Mouse (Mus musculus) urinary bladder, postnatal 25 days (tissue): Measurements from ENCODE around the gene Mrpl52.

Experiments
- DNase-seq: peaks from one replicate; pipeline ENCODE4 v3.0.0; 2022; ENCODE audit warnings: low spot score

The Mrpl52 gene

DNA sequence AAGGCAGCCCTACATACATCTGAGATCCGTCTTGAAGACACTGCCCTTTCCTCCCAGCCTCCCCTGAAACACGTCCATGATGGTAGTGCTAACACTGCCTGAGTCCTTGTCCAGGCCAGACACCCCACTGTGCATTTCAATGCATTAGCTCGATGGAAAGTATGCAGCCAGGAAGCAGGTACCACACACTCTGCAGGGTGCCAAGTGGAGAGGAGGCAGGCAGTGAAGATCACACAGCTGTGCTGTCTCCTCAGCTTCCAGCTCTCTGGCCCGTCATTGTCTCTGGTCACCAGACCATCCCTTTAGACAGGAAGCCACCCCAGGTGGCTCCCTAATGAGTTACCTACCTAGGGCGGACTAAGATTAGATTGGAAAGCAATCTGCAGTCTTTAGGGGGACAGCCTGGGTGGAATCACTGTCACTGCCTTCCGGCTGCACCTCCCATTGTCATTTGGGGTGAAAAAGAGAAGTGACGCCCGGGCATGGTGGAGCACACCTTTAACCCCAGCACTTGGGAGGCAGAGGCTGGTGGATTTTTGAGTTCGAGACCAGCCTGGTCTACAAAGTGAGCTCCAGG lies 14.6 kb upstream of the Mrpl52 start:
- DNase-seq: no peak

DNA sequence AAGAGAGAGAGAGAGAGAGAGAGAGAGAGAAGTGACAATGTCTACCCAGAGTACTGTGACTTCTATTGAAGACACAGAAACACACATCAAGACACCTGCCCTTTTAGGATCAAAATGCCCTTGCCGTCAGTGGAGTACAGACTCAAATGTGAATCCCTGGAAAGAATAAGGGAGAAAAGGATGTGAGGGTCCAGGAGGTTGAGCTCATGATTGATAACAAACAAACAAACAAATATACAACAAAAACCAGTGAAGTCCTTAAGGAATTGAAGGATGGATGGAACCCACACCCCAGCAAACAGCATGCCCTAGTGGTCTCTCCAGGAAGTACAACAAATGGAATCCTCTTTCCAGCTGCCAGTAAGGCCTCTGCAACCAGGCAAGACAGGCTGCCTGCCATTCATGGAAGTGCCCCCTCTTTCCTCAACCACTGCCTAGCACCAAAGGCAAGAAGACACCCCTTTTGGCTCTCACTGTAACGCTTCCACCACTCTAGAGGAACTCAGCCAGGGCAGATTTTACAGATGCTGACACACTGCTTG lies 14.0 kb upstream of the Mrpl52 start:
- DNase-seq: peak; percentile 51

DNA sequence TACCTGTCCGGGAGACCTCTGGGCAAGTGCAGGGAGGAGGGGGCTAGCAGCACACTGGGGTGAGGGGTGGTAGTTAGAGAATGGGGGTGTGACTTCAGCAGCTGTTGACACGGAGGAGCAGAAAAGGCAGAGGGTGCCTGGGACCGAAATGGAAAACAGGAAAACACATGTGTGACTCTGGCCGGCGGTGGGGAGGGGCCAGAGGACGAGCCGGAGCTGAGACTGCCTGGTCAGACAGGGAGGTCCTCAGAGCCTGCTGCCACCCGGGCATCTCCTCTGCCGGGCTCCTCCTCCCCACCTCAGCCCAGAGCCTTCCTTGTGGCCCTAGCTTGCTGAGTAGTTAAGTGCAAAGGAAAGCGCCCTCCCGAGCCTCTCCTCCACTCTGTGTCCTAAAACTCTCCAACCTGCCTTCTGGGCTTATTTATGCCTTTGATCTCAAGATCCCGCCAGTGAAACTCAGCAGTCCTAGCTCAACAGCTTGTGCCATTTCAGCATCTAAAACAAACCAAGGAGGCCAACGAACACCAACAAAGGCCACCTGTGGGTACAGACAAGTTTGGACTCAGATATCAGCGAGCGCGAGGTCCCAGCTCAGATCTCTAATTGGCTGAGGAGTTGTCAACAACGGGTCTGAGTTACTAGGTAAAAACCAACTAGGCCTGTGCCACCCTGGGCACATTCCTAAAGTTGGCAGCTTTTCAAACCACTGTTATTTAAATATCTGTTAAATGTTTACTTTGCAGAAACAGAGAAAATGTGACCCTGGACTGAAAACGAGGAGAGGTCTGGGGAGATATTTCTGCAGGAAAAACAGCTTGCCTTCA lies 12.6 kb upstream of the Mrpl52 start:
- DNase-seq: no peak

DNA sequence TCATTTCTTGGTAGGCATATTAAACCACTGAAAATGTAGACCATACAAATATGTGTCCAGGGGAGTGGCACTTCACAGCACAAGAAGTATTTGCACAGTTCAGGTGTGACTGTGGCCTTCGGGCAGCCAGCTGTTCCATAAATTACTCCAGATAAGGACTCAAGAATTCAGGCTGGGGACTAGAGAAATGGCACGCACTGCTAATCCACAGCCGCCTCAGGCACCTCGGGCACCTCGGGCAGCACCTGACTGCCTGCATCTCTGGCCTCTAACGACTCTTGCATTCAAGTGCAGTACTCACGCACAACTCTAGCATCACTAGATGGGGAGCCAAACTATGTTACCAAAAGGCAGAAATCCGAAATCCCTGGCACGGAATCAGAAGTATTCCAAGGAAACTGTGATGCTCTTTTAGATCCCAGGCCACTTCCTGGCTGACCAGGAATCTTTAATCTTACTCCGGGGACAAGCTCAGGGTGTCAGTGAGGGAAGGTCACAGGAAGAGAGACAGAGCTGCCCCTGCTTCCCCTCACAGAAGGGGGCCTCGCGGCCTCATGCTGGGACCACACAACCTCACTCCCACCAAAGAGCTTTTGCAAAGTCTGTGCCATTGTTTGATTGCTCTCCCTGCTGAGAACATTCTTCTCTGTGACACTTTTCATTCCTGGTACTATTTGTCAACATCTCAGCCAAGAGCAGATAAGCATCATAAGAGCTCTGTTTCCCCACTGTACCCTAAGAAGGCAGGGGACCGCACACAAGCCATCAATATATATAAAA lies 11.3 kb upstream of the Mrpl52 start:
- DNase-seq: no peak

DNA sequence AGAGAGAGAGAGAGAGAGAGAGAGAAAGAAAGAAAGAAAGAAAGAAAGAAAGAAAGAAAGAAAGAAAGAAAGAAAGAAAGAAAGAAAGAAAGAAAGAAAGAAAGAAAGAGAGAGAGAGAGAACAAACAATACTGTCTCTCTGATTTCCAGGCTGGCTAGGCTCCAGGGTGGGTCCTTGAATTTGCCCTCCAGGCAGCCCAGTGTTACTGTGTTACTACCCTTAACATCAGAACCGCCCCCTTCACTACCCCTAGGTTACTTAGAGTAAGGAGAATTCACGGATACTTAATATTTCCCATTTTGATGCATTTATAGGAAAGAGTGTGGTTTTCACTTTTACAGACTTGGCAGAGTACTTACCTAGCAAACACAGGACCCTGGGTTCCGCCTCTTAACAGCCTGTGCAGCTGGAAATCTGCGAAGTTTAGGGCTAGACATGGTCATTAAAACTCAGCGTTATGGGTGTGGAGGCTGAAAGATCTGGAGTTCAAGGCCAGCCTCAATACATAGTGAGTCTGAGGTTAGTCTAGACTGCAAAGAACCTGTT lies 10.4 kb upstream of the Mrpl52 start:
- no peak for DNase-seq

DNA sequence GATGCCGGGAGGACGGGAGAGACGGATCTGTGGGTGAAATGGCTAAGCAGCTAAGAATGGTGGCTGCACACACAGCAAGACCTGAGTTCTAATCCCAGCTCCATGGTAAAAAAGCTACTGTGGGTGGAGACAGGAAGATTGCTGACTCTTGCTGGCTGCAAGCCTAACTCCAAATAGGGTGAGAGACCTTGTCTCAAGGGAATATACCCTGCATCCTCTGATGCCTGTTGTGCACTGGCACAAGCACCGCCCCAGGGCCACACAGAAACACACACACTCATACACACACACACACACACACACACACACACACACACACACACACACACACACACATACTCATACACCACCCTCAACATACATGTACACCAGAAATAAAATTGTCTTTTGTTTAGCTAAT lies 9.9 kb upstream of the Mrpl52 start:
- no peak for DNase-seq

DNA sequence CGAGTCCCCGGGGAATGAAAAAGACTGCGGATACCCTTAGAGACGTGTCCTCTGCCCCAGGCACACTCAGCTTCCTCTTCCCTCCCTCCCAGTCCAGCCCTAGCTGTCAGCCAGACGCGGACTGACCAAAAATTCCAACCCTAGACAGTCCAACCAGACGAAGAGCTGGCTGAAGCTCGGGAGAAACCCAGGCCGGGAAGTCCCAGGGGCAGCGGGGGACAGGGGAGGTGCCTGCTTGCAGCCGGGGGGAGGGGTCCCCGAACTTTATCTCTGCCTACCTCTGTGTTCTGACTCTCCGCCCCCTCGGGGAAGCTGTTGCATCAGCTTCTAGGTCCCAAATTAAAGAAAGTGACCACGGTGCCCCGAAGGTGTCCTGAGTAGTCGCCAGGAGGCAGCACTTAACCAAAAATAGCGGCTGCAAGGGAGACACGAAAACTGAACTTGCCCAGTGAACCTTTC lies 9.1 kb upstream of the Mrpl52 start, which contains the start of gene Slc7a7:
TSS of gene Slc7a7 (minus strand) at position 158 of the 459 bp plus-strand sequence.
- DNase-seq: no peak

DNA sequence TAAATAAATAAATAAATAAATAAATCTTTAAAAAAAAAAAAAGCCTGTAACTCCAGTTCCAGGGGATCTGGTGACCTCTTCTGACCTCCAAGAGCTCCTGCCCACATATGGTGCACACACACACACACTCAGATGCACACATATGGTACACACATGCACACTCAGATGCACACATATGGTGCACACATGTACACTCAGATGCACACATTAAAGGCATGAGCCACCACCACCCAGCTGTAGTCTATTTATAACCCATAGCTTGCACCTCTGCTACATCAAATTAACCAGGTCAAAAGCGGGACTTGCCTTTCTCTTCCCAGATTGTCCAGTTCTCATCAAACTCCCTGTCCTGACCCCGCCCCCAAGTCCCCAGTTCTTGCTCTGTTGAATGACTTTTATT lies 5.7 kb upstream of the Mrpl52 start:
- DNase-seq: no peak

DNA sequence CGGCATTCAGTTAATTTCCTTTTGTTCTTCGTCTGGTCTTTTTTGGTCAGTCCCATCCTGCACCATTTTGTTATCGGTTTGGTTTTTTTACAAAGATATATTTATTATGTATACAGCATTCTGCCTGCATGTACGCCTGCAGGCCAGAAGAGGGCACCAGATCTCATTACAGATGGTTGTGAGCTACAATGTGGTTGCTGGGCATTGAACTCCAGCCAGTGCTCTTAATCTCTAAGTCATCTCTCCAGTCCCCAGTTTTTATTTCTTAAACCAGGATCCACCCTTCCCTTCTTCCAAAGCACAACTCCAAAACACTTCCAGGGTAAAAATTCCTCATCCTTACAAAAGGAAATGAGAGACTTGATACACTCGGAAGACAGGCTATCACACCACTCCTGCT lies 3.3 kb upstream of the Mrpl52 start:
- no peak for DNase-seq

DNA sequence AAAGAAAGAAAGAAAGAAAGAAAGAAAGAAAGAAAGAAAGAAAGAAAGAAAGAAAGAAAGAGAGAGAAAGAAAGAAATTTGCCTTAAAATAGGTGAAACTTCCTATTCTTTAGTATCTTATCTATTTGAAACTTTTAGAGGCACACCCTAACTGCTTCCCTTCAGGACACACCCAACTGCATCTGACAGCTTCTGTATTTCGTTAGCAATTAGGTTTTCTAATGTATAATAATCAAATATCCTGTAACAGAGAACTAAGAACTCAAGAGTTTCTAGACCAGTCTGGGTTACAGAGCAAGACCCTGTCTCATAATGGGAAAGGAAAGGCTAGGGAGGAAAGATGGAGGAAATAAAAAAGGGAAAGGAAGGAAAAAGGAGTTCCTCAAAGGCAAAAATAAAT lies 2.1 kb upstream of the Mrpl52 start:
- no peak for DNase-seq

DNA sequence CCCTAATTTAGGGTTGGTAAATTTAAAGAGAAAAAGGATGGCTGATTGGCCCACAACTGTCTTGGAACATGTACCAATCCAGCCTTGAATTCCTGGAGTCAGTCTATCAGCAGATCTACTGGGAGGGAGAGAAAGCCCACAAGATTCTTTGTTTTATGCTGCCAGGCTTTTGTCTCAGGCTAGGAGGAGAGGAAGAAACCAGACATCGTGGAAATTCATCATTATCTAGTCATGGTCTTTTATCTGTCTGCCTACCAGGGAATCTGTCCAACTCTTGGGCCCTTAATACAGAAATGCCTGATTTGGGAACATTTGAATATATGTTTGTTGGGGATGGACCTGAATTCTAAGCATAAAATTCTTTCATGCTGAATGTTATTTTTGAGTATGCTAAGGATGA lies 1.2 kb upstream of the Mrpl52 start:
- no peak for DNase-seq

DNA sequence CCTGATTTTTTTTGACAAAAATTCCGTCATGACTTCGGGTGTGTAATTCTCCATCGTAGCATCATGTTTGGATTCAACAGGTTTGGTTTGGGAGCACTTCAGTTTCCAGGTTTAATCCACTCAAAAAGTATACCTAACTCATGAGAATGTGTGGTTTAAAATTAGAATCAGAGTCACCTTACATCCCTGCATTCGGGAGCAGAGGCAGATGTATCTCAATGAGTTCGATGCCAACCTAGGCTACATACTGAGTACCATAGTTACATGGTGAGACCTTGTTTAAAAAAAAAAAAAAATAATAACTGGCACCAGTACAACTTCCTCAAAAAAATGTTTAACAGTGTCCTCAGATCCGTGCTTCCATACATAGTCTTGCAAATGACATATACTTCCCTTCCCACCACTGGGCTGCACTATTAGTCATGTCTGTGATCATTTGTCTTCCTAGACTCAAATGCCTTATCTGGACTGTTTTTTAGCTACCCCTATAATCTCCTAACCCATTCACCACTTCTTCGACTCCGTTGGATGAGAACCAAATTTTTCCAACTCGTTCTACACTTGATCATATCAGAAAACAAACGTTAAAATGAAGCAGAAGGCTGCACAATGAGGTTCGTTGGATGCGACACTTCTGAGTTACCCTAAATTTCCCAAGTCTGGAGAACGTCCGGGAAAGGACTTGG lies 563 bp upstream of the Mrpl52 start:
- no peak for DNase-seq

DNA sequence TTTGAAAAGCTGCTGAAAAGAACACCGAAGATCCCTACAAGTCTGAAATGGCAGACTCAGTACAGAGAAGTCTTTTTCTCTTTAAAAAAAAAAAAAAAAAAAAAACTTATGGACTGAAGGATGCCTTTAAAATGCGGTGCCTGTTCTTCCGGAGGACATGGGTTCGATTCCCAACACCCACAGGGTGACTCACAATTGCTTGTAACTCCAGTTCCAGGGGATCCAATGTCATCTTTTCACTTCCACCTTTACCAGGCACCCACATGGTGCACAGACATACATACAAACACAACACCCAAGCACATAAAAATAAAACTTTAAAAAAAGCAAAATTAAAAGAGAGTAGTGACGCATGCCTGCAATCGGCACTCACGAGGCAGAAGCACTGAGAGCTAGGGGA lies 987 bp downstream of the Mrpl52 start:
- no peak for DNase-seq

DNA sequence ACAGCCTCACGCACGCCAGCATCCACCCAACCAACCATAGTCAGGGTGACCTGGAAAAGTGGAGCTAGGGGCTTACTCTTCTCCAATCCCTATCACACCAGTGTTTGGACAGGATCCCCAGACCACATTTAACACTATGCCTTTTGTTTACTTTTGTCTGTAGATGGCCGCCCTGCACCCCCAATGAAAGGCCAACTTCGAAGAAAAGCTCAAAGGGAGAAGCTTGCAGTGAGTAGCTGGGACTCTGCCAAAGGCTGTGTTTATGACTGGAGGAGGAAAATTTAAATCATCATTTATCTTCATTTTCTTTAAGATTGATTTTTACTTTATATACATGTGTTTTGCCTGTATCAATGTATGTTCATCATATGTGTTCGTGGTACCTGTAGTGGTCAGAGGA lies 1.7 kb downstream of the Mrpl52 start:
- no peak for DNase-seq

DNA sequence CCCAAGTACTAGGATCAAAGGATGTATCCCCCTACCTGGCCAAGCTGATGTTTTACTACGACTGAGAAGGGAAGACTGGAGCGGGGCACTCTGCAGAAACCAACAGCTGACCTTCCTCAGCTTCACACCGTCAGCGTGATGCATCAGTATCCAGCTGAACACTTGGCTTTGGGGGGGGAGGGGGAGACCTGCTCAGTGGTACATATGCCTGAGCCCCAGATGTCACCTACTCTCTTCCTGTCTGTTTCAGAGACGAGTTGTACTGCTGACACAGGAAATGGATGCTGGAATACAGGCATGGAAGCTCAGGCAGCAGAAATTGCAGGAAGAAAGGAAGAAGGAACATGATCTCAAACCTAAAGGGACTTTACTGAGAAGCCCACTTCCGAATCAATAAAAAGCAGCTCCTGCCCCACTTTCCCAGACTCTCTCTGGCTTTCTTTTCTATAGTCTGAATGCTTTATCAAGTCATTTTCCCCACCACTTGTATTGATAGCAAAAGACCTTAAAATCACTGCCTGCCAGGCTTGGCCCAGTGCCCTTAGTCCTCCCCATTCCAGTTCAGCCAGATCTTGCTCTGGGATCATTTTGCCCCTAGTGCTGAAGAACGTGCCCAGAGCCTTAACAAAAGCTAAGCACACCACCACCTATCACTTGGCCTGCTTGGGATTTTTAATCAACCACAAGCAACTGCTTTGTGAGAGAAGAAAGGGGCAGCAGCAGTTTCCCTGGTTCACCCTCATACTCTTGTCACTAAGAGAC lies 2.8 kb downstream of the Mrpl52 start:
- DNase-seq: no peak

DNA sequence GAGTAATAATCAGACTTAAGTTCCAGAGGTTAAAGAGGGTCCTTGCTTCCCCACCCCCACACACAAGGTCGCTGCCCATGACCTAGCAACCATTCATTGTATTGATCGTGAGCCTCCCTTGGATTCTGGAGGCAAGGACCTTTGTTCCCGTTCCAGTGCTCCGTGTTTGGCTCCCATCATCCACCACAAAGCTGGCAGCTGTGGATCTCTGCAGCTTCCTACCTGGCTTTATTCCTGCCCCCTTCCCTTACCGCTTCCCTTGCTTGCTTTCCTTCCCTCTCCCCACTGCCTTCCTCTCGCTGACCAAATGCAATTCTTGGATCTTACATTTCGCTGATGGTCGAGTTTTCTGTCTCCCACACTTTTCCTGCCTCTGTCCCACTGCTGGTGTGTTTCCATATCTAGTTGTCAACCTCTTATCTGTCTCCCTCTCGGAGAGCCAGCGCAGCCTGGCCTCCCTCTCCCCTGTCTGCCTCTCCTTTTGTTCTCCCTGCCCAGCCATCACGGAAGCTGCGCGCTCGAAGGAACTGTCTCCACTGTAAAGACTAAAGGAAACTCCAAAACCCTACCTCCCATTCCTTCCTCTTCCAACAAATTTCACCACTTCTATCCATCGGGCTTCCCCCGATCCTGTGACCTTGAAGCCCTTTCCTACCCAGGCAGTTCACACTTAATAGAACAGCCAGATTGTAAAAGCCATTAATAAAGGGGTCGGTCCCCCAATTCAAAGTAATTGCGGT lies 3.9 kb downstream of the Mrpl52 start:
- no peak for DNase-seq

DNA sequence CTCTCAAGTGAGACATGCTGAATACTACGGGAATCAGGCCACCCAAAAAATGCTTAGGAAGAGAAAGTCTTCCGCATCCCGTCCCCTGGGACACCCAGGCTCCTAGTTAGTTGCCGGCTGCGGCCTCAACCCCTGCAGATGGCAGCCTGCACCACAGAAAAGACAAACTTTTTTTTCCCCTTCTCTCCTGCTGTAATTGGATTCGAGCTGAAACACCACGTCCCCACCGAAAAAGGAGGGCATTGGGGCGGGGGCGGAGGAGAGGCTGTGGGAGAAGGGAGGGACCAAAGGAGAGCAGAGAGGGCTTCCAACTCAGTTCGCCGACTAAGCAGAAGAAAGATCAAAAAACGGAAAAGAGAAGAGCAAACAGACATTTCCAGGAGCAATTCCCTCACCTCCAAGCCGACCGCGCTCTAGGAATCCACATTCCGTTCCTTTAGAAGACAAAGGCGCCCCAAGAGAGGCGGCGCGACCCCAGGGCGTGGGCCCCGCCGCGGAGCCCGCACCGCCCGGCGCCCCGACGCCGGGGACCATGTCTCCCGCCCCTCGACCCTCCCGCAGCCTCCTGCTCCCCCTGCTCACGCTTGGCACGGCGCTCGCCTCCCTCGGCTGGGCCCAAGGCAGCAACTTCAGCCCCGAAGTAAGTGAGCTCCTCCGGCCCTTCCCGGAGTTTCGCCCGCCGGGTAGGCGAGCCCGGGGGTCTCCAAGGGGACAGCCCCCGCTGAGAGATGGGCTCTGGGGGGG lies 4.8 kb downstream of the Mrpl52 start, which contains the start of gene Mmp14:
TSS of gene Mmp14 (plus strand) at position 279 of the 744 bp plus-strand sequence.
- DNase-seq: peak; percentile 63

DNA sequence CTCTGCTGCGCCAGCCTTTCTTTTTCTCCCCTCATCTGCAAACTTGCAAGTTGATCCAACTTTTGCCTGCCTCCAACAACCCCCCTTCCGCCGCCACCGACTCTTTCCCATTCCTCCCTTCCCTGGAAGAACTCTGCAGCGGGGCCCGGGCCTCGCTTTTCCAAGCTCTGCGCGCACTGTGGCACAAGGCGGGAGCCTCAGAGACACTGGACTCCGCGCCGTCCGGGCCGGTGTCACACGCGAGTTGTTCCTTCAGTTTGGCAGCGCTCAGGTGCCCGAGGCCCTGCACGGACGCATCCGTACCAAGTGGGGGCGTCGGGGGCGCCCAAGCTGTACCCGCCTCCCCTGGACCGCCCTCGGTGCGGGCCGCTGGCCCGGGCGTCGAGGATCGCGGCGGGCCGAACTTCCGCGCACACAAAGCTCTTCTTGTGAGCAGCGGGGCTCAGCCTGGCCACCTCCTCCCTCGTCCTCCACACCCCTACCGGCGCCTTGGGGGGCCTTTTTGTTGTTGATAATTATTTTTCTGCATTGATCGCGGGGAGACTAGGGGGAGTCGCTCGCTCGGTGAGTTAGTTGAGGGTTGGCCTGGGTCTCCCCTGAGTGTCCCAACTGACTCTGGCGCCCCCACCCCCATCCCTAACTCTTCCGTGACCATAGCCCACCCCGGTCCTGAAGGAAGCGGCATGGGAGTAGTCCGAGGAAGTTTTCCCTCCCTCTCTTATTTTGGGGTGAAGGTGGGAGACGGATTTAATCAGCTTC lies 5.5 kb downstream of the Mrpl52 start:
- peak; percentile 49 for DNase-seq
